Mouse (Mus musculus): ENCODE results near the gene Fam227a. TPM values are rescaled to one million over a fixed set of nuclear protein-coding genes. Genes with fewer than 3 reads are reported as not detected.
A peak's percentile ranks its signal among the peaks of the same experiment; 100 is the strongest.

Fam227a gene
- polyA plus RNA-seq, 1 experiment from 2014 or later, result 6.0 TPM

DNA sequence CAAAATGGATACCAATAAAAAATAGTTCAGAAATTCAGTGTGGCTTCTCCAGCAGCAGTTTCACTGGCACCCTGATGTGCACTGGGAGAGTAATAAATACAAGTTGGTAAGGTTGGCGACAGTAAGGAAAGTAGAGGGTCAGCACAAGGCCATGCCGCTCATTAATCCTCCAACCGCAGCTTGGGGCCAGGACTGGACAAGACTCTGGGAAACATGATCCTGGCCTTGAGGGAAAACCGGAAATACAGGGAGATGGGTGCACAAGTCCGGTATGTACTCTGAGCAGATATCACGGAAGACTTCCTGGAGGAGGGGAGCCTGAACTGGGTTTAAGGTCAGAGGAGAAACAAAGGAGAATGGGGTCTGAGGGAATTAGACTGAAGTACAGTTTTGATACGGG, 43.3 kb downstream of the Fam227a start:
- H3K9me3 ChIP-seq (ENCODE audit: control insufficient read depth, low read length), result no peaks in the 10 kb centered on the region
- ATAC-seq (ENCODE audit: low FRiP score), result no peak
- 86% methylated on average over 7 of the region's 7 CpGs for WGBS

GRCm38 (mm10) chr15:79609226-79609625, 49.5 kb downstream of the Fam227a start:
- no peak overlapping the region for H3K4me2 ChIP-seq (replicated peaks; ENCODE audit: low read depth, low read length)
- H3K9ac ChIP-seq (ENCODE audit: low read depth, low read length), result no peak overlapping the region
- DNase-seq (ENCODE audit: low spot score) (no peak), ATAC-seq (ENCODE audit: low FRiP score) (no peak)
- no peak overlapping the region for H3K27ac ChIP-seq (ENCODE audit: low read depth, low read length)
- no peaks in the 10 kb centered on the region for H3K9me3 ChIP-seq (ENCODE audit: control insufficient read depth, low read length)
- peaks cover 3% of the 10 kb centered on the region; the same call in 1 of the 2 replicates for H3K36me3 ChIP-seq (ENCODE audit: control insufficient read depth, insufficient read depth, low read length)
- H3K4me3 ChIP-seq (ENCODE audit: low read depth, low read length), result no peak overlapping the region
- H3K27me3 ChIP-seq (ENCODE audit: control insufficient read depth, insufficient read depth, low read length), result peaks cover 8% of the 10 kb centered on the region
- no peaks in the 10 kb centered on the region for H3K4me1 ChIP-seq (replicated peaks; ENCODE audit: control insufficient read depth, insufficient read depth, low read length)
- 96% methylated on average over 2 of the region's 2 CpGs for WGBS

More for the DNA sequence above, 43.3 kb downstream of the Fam227a start:
- Histone ChIP-seq H3K36me3 (ENCODE audit: control insufficient read depth, insufficient read depth, low read length) (peaks cover 8% of the 10 kb centered on the region; the same call in 1 of the 2 replicates), H3K9ac (ENCODE audit: low read depth, low read length) (no peak overlapping the region), H3K4me3 (ENCODE audit: low read depth, low read length) (no peak overlapping the region), H3K4me1 (replicated peaks; ENCODE audit: control insufficient read depth, insufficient read depth, low read length) (no peaks in the 10 kb centered on the region), H3K27ac (ENCODE audit: low read depth, low read length) (no peak overlapping the region), H3K27me3 (ENCODE audit: control insufficient read depth, insufficient read depth, low read length) (no peaks in the 10 kb centered on the region), H3K4me2 (replicated peaks; ENCODE audit: low read depth, low read length) (no peak overlapping the region)
- no peak for DNase-seq (ENCODE audit: low spot score)

GRCm38 (mm10) chr15:79608214-79608613, 50.5 kb downstream of the Fam227a start:
- DNase-seq (ENCODE audit: low spot score) (no peak), ATAC-seq (ENCODE audit: low FRiP score) (no peak)
- Histone ChIP-seq H3K4me2 (replicated peaks; ENCODE audit: low read depth, low read length) (no peak overlapping the region), H3K4me3 (ENCODE audit: low read depth, low read length) (no peak overlapping the region), H3K9ac (ENCODE audit: low read depth, low read length) (no peak overlapping the region), H3K4me1 (replicated peaks; ENCODE audit: control insufficient read depth, insufficient read depth, low read length) (no peaks in the 10 kb centered on the region), H3K27me3 (ENCODE audit: control insufficient read depth, insufficient read depth, low read length) (peaks cover 8% of the 10 kb centered on the region), H3K27ac (ENCODE audit: low read depth, low read length) (no peak overlapping the region), H3K36me3 (ENCODE audit: control insufficient read depth, insufficient read depth, low read length) (no peaks in the 10 kb centered on the region), H3K9me3 (ENCODE audit: control insufficient read depth, low read length) (no peaks in the 10 kb centered on the region)
- WGBS, result 83% methylated on average over 7 of the region's 7 CpGs

- H3K9me3 ChIP-seq (ENCODE audit: control insufficient read depth, low read length), result no peaks in the 10 kb centered on the region
- H3K4me3 ChIP-seq (ENCODE audit: low read depth, low read length), result no peak overlapping the region
- H3K4me2 ChIP-seq (replicated peaks; ENCODE audit: low read depth, low read length), result no peak overlapping the region
- no peak for ATAC-seq (ENCODE audit: low FRiP score)
- no peaks in the 10 kb centered on the region for H3K4me1 ChIP-seq (replicated peaks; ENCODE audit: control insufficient read depth, insufficient read depth, low read length)
- H3K9ac ChIP-seq (ENCODE audit: low read depth, low read length), result no peak overlapping the region
- DNase-seq (ENCODE audit: low spot score), result peak; percentile 13
- peaks cover 8% of the 10 kb centered on the region for H3K27me3 ChIP-seq (ENCODE audit: control insufficient read depth, insufficient read depth, low read length)
- 53% methylated on average over 2 of the region's 2 CpGs for WGBS
- H3K27ac ChIP-seq (ENCODE audit: low read depth, low read length), result no peak overlapping the region
- H3K36me3 ChIP-seq (ENCODE audit: control insufficient read depth, insufficient read depth, low read length), result no peaks in the 10 kb centered on the region
These were observed 51.0 kb downstream of the Fam227a start for GRCm38 (mm10) chr15:79607757-79608156.

- H3K27me3 ChIP-seq (ENCODE audit: control insufficient read depth, insufficient read depth, low read length), result peaks cover 8% of the 10 kb centered on the region
- ATAC-seq (ENCODE audit: low FRiP score), result no peak
- H3K4me1 ChIP-seq (replicated peaks; ENCODE audit: control insufficient read depth, insufficient read depth, low read length), result no peaks in the 10 kb centered on the region
- no peak for DNase-seq (ENCODE audit: low spot score)
- no peaks in the 10 kb centered on the region for H3K36me3 ChIP-seq (ENCODE audit: control insufficient read depth, insufficient read depth, low read length)
- H3K4me3 ChIP-seq (ENCODE audit: low read depth, low read length), result no peak overlapping the region
- no peak overlapping the region for H3K4me2 ChIP-seq (replicated peaks; ENCODE audit: low read depth, low read length)
- H3K9me3 ChIP-seq (ENCODE audit: control insufficient read depth, low read length), result no peaks in the 10 kb centered on the region
- H3K27ac ChIP-seq (ENCODE audit: low read depth, low read length), result no peak overlapping the region
- 90% methylated on average over 12 of the region's 12 CpGs for WGBS
- H3K9ac ChIP-seq (ENCODE audit: low read depth, low read length), result no peak overlapping the region
These were observed 52.6 kb downstream of the Fam227a start for GRCm38 (mm10) chr15:79606161-79606560.

- peak within 1 kb of the TSS; percentile 33 for H3K4me2 ChIP-seq (replicated peaks; ENCODE audit: low read depth, low read length)
- H3K4me3 ChIP-seq (ENCODE audit: low read depth, low read length), result peak within 1 kb of the TSS; percentile 23
- H3K9ac ChIP-seq (ENCODE audit: low read depth, low read length), result no peak within 1 kb of the TSS
- 12% methylated on average over 34 of the region's 37 CpGs for WGBS
- H3K27me3 ChIP-seq (ENCODE audit: control insufficient read depth, insufficient read depth, low read length), result peaks cover 8% of the 10 kb centered on the region
- no peaks in the 10 kb centered on the region for H3K4me1 ChIP-seq (replicated peaks; ENCODE audit: control insufficient read depth, insufficient read depth, low read length)
- H3K36me3 ChIP-seq (ENCODE audit: control insufficient read depth, insufficient read depth, low read length), result no peaks in the 10 kb centered on the region
- H3K27ac ChIP-seq (ENCODE audit: low read depth, low read length), result no peak within 1 kb of the TSS
- peak; percentile 57 for DNase-seq (ENCODE audit: low spot score)
- peak; percentile 10; the same call in 1 of the 2 replicates for ATAC-seq (ENCODE audit: low FRiP score)
- no peaks in the 10 kb centered on the region for H3K9me3 ChIP-seq (ENCODE audit: control insufficient read depth, low read length)
These were observed 53.6 kb downstream of the Fam227a start, which contains the start of gene Dmc1 for GRCm38 (mm10) chr15:79604990-79605665. Dmc1 (minus strand) TSS chr15:79605109.

DNA sequence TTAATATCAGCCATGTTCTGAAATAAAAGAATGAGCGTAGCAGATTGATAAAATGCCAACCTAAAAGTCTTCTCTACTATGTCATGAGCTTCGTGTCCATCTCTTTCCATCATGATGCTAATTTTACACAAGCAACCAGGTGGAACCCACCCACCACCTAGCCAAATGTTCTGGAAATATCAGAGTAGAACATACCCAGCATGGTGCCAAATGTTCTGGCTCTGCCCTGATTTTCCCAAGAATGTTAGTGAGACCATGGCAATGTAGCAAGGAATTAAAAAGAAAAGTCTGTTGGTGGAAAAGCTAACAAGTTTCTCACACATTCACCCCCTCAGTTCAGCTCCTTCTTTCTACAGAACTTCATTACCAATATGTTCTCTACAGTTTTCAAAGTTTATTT, 58.6 kb downstream of the Fam227a start:
- no peak overlapping the region for H3K4me3 ChIP-seq (ENCODE audit: low read depth, low read length)
- 82% methylated on average over 2 of the region's 2 CpGs for WGBS
- no peaks in the 10 kb centered on the region for H3K9me3 ChIP-seq (ENCODE audit: control insufficient read depth, low read length)
- no peak overlapping the region for H3K4me2 ChIP-seq (replicated peaks; ENCODE audit: low read depth, low read length)
- no peaks in the 10 kb centered on the region for H3K36me3 ChIP-seq (ENCODE audit: control insufficient read depth, insufficient read depth, low read length)
- DNase-seq (ENCODE audit: low spot score), result no peak
- H3K27me3 ChIP-seq (ENCODE audit: control insufficient read depth, insufficient read depth, low read length), result peaks cover 7% of the 10 kb centered on the region
- H3K27ac ChIP-seq (ENCODE audit: low read depth, low read length), result no peak overlapping the region
- no peak overlapping the region for H3K9ac ChIP-seq (ENCODE audit: low read depth, low read length)
- H3K4me1 ChIP-seq (replicated peaks; ENCODE audit: control insufficient read depth, insufficient read depth, low read length), result no peaks in the 10 kb centered on the region
- no peak for ATAC-seq (ENCODE audit: low FRiP score)

DNA sequence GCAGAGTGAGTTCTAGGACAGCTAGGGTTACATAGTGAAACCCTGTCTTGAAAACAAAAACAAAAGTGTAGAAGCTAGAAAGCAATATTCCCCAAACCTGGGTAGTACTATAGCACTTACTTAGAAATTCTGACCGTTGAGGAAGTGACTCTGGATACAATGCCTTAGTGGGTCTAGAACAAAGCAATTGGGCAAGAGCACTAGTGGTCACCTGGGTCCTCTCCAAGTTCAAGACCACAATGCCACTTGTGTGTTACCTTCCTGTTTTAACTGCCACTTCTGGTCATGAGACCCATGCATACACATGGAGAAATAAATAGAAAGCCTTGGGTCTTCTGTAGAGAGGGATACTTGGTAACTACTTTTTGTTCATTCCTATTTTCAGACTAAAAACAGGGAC, 60.0 kb downstream of the Fam227a start:
- Histone ChIP-seq H3K9ac (ENCODE audit: low read depth, low read length) (no peak overlapping the region), H3K4me1 (replicated peaks; ENCODE audit: control insufficient read depth, insufficient read depth, low read length) (no peaks in the 10 kb centered on the region), H3K36me3 (ENCODE audit: control insufficient read depth, insufficient read depth, low read length) (no peaks in the 10 kb centered on the region), H3K4me3 (ENCODE audit: low read depth, low read length) (no peak overlapping the region), H3K27me3 (ENCODE audit: control insufficient read depth, insufficient read depth, low read length) (no peaks in the 10 kb centered on the region), H3K4me2 (replicated peaks; ENCODE audit: low read depth, low read length) (no peak overlapping the region), H3K27ac (ENCODE audit: low read depth, low read length) (no peak overlapping the region), H3K9me3 (ENCODE audit: control insufficient read depth, low read length) (no peaks in the 10 kb centered on the region)
- DNase-seq (ENCODE audit: low spot score), result no peak
- no peak for ATAC-seq (ENCODE audit: low FRiP score)
- WGBS, result 93% methylated on average over 1 of the region's 1 CpGs

GRCm38 (mm10) chr15:79581581-79581980, 77.2 kb downstream of the Fam227a start:
- H3K4me2 ChIP-seq (replicated peaks; ENCODE audit: low read depth, low read length), result no peak overlapping the region
- H3K9ac ChIP-seq (ENCODE audit: low read depth, low read length), result no peak overlapping the region
- H3K4me1 ChIP-seq (replicated peaks; ENCODE audit: control insufficient read depth, insufficient read depth, low read length), result no peaks in the 10 kb centered on the region
- H3K27me3 ChIP-seq (ENCODE audit: control insufficient read depth, insufficient read depth, low read length), result no peaks in the 10 kb centered on the region
- no peak overlapping the region for H3K4me3 ChIP-seq (ENCODE audit: low read depth, low read length)
- ATAC-seq (ENCODE audit: low FRiP score) (no peak), DNase-seq (ENCODE audit: low spot score) (no peak)
- no peak overlapping the region for H3K27ac ChIP-seq (ENCODE audit: low read depth, low read length)
- H3K9me3 ChIP-seq (ENCODE audit: control insufficient read depth, low read length), result no peaks in the 10 kb centered on the region
- no peaks in the 10 kb centered on the region for H3K36me3 ChIP-seq (ENCODE audit: control insufficient read depth, insufficient read depth, low read length)
- WGBS, result 83% methylated on average over 1 of the region's 1 CpGs
